Mouse (Mus musculus) liver, embryonic 14.5 days (tissue): ENCODE measurements around the gene Spcs2.

Experiments used
- CTCF ChIP-seq: IDR thresholded peaks from 2 replicates; pipeline ENCODE4 v1.5.1; 2016; ENCODE audit warnings: antibody characterized with exemption, low read depth, control low read depth
- EP300 ChIP-seq: IDR thresholded peaks from 2 replicates; pipeline ENCODE4 v1.6.1; 2016; ENCODE audit warnings: antibody characterized with exemption, low read depth

DNA sequence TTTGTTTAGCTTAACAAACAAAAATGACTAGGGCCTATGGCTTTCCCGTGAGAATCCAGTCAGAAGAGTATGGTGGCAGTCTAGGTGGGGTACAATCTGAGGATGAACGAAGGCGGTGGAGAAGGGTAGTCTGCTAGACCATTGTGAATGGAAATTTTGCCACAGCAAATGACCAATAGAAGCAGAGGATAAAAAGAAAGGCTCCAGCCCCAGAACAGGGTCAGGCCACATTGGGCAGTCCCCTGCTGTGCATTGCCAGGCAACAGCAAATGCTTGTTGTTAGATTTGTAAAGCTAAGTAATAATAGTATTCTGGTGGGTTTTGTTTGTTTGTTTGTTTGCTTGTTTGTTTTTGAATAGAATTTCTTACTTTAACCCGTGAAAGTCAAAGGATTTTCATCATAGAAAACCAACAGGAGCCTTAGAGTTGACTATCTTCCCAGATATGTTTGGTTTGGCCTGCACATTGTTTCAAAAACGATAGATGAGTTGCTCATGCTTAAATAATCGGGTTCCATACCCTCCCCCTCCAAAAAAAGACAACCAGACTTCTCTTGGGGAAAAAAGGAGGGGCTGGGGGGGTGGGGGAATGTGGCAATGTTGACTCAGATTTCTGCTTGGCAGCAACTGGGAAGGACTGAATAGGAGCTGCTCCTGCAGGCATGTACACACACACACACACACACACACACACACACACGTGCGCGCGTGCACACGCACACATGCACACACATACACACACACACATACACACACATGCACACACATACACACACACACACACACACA, 1.2 kb upstream of the Spcs2 start:
- TF ChIP-seq CTCF (no peak), EP300 (no peak)
